Mouse (Mus musculus): ENCODE results near the gene Gm1043. TPM values are rescaled to one million over a fixed set of nuclear protein-coding genes. Genes with fewer than 3 reads are reported as not detected.

Gene Gm1043
- polyA plus RNA-seq, 1 experiment = 3.0 TPM

- no peak for DNase-seq (ENCODE audit: low read depth in 1 of 2, low spot score in 2 of 2)
- 66% methylated on average over 7 of the region's 7 CpGs for WGBS
- Histone ChIP-seq H3K27ac (ENCODE audit: insufficient read depth, low read length) (no peak overlapping the region), H3K27me3 (ENCODE audit: control insufficient read depth, insufficient read depth, low read length) (no peaks in the 10 kb centered on the region), H3K4me3 (ENCODE audit: extremely low read depth, insufficient read depth, insufficient read length) (no peak overlapping the region), H3K4me1 (ENCODE audit: control insufficient read depth, insufficient read depth, insufficient read length) (no peaks in the 10 kb centered on the region), H3K36me3 (ENCODE audit: control insufficient read depth, insufficient read depth, low read length) (no peaks in the 10 kb centered on the region)
- no peak for TF ChIP-seq POLR2A (IDR thresholded peaks at IDR 0.05; ENCODE audit: low read depth, low read length)
- TF ChIP-seq CTCF (IDR thresholded peaks at IDR 0.05; ENCODE audit: extremely low read depth, insufficient read depth, insufficient read length, insufficient replicate concordance) = no peak
These were observed 99.4 kb downstream of the Gm1043 start for GRCm38 (mm10) chr5:37184605-37185004.

- Histone ChIP-seq H3K4me3 (ENCODE audit: extremely low read depth, insufficient read depth, insufficient read length) (no peak overlapping the region), H3K27ac (ENCODE audit: insufficient read depth, low read length) (no peak overlapping the region), H3K4me1 (ENCODE audit: control insufficient read depth, insufficient read depth, insufficient read length) (no peaks in the 10 kb centered on the region), H3K27me3 (ENCODE audit: control insufficient read depth, insufficient read depth, low read length) (no peaks in the 10 kb centered on the region), H3K36me3 (ENCODE audit: control insufficient read depth, insufficient read depth, low read length) (no peaks in the 10 kb centered on the region)
- 83% methylated on average over 5 of the region's 5 CpGs for WGBS
- TF ChIP-seq POLR2A (IDR thresholded peaks at IDR 0.05; ENCODE audit: low read depth, low read length) = no peak
- TF ChIP-seq CTCF (IDR thresholded peaks at IDR 0.05; ENCODE audit: extremely low read depth, insufficient read depth, insufficient read length, insufficient replicate concordance) = no peak
- DNase-seq (ENCODE audit: low read depth in 1 of 2, low spot score in 2 of 2) = no peak
These were observed 105.2 kb downstream of the Gm1043 start for GRCm38 (mm10) chr5:37190378-37190777.

GRCm38 (mm10) chr5:37196196-37196595 lies 111.0 kb downstream of the Gm1043 start:
- no peak overlapping the region for H3K4me3 ChIP-seq (ENCODE audit: extremely low read depth, insufficient read depth, insufficient read length)
- no peak overlapping the region for H3K27ac ChIP-seq (ENCODE audit: insufficient read depth, low read length)
- H3K27me3 ChIP-seq (ENCODE audit: control insufficient read depth, insufficient read depth, low read length) = no peaks in the 10 kb centered on the region
- no peaks in the 10 kb centered on the region for H3K4me1 ChIP-seq (ENCODE audit: control insufficient read depth, insufficient read depth, insufficient read length)
- 71% methylated on average over 8 of the region's 8 CpGs for WGBS
- no peak for TF ChIP-seq POLR2A (IDR thresholded peaks at IDR 0.05; ENCODE audit: low read depth, low read length)
- no peak for TF ChIP-seq CTCF (IDR thresholded peaks at IDR 0.05; ENCODE audit: extremely low read depth, insufficient read depth, insufficient read length, insufficient replicate concordance)
- H3K36me3 ChIP-seq (ENCODE audit: control insufficient read depth, insufficient read depth, low read length) = no peaks in the 10 kb centered on the region
- no peak for DNase-seq (ENCODE audit: low read depth in 1 of 2, low spot score in 2 of 2)

- Histone ChIP-seq H3K27ac (ENCODE audit: insufficient read depth, low read length) (no peak overlapping the region), H3K4me1 (ENCODE audit: control insufficient read depth, insufficient read depth, insufficient read length) (no peaks in the 10 kb centered on the region), H3K36me3 (ENCODE audit: control insufficient read depth, insufficient read depth, low read length) (no peaks in the 10 kb centered on the region), H3K4me3 (ENCODE audit: extremely low read depth, insufficient read depth, insufficient read length) (no peak overlapping the region), H3K27me3 (ENCODE audit: control insufficient read depth, insufficient read depth, low read length) (no peaks in the 10 kb centered on the region)
- no peak for DNase-seq (ENCODE audit: low read depth in 1 of 2, low spot score in 2 of 2)
- TF ChIP-seq CTCF (IDR thresholded peaks at IDR 0.05; ENCODE audit: extremely low read depth, insufficient read depth, insufficient read length, insufficient replicate concordance) (no peak), POLR2A (IDR thresholded peaks at IDR 0.05; ENCODE audit: low read depth, low read length) (no peak)
- WGBS = 36% methylated on average over 10 of the region's 10 CpGs
These were observed 111.6 kb downstream of the Gm1043 start for GRCm38 (mm10) chr5:37196666-37197250.

- TF ChIP-seq CTCF (IDR thresholded peaks at IDR 0.05; ENCODE audit: extremely low read depth, insufficient read depth, insufficient read length, insufficient replicate concordance) (no peak), POLR2A (IDR thresholded peaks at IDR 0.05; ENCODE audit: low read depth, low read length) (no peak)
- WGBS = 56% methylated on average over 3 of the region's 3 CpGs
- Histone ChIP-seq H3K4me1 (ENCODE audit: control insufficient read depth, insufficient read depth, insufficient read length) (no peaks in the 10 kb centered on the region), H3K36me3 (ENCODE audit: control insufficient read depth, insufficient read depth, low read length) (no peaks in the 10 kb centered on the region), H3K27ac (ENCODE audit: insufficient read depth, low read length) (no peak overlapping the region), H3K4me3 (ENCODE audit: extremely low read depth, insufficient read depth, insufficient read length) (no peak overlapping the region), H3K27me3 (ENCODE audit: control insufficient read depth, insufficient read depth, low read length) (no peaks in the 10 kb centered on the region)
- no peak for DNase-seq (ENCODE audit: low read depth in 1 of 2, low spot score in 2 of 2)
These were observed 112.3 kb downstream of the Gm1043 start for GRCm38 (mm10) chr5:37197423-37197822.

GRCm38 (mm10) chr5:37198011-37198688 lies 113.0 kb downstream of the Gm1043 start:
- Histone ChIP-seq H3K27me3 (ENCODE audit: control insufficient read depth, insufficient read depth, low read length) (no peaks in the 10 kb centered on the region), H3K27ac (ENCODE audit: insufficient read depth, low read length) (no peak overlapping the region), H3K4me3 (ENCODE audit: extremely low read depth, insufficient read depth, insufficient read length) (no peak overlapping the region), H3K36me3 (ENCODE audit: control insufficient read depth, insufficient read depth, low read length) (no peaks in the 10 kb centered on the region), H3K4me1 (ENCODE audit: control insufficient read depth, insufficient read depth, insufficient read length) (no peaks in the 10 kb centered on the region)
- TF ChIP-seq POLR2A (IDR thresholded peaks at IDR 0.05; ENCODE audit: low read depth, low read length) (no peak), CTCF (IDR thresholded peaks at IDR 0.05; ENCODE audit: extremely low read depth, insufficient read depth, insufficient read length, insufficient replicate concordance) (no peak)
- no peak for DNase-seq (ENCODE audit: low read depth in 1 of 2, low spot score in 2 of 2)
- 16% methylated on average over 2 of the region's 2 CpGs for WGBS

- Histone ChIP-seq H3K27me3 (ENCODE audit: control insufficient read depth, insufficient read depth, low read length) (no peaks in the 10 kb centered on the region), H3K4me3 (ENCODE audit: extremely low read depth, insufficient read depth, insufficient read length) (no peak overlapping the region), H3K27ac (ENCODE audit: insufficient read depth, low read length) (no peak overlapping the region), H3K36me3 (ENCODE audit: control insufficient read depth, insufficient read depth, low read length) (no peaks in the 10 kb centered on the region), H3K4me1 (ENCODE audit: control insufficient read depth, insufficient read depth, insufficient read length) (no peaks in the 10 kb centered on the region)
- WGBS = 54% methylated on average over 1 of the region's 1 CpGs
- DNase-seq (ENCODE audit: low read depth in 1 of 2, low spot score in 2 of 2) = no peak
- no peak for TF ChIP-seq POLR2A (IDR thresholded peaks at IDR 0.05; ENCODE audit: low read depth, low read length)
These were observed 117.1 kb downstream of the Gm1043 start for GRCm38 (mm10) chr5:37202285-37202684.
